Mouse (Mus musculus): Measurements from ENCODE around the gene Slitrk1. TPM values are rescaled to one million over a fixed set of nuclear protein-coding genes. Genes with fewer than 3 reads are reported as not detected.

Gene Slitrk1
- not detected in 2 replicates for total RNA-seq (2017)

DNA sequence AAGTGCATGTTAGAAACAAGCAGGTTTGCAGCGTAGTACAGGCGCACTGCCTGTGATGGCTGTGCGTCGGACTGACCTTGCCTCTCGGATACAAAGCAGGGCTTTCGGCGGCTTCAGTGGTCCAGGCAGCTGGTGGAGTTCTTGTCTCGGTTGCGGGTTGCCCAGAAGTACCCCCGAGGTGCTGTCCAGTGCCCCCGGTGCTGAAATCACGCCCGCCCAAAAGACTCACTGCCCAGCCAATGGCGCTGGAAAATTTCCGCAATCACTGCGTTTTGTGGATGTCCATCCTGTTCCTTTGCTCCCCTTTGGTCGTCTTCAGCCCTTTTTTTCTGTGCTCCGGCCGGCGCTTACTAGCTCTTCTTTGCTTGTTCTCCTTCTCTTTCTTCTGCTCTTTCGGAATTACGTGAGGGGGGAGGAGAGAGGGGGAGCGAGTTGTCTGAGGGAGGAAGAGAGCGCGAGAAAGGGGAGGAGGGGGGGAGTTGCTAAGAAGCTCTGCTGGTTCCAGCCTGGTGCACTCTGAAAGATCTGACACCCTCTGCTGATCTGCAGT, at the start of gene Slitrk1:
Gene Slitrk1 (minus strand): TSS at position 445 of the 550 bp plus-strand sequence.
- ATAC-seq (replicated peaks; ENCODE audit: low read depth, poor library complexity, severe bottlenecking): peak; percentile 54; the same call in 1 of the 2 replicates

DNA sequence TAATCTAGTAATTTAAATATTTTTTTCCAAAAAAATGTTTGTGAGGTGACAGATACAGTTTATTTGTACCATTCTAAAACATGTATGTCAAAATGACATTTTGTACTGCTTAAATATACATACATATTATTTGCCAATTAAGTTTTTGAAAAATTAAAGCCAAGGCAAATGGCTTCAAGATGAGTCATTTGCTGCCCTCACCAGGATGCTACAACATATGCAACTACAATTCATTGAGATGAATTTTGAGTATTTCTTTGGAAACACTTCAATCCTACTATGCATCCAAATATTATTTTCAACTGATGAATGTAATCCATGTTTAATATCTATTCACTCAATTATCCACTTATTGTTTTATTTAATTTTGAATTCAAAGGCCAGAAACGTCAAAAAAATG, 21.8 kb upstream of the Slitrk1 start:
- no peak for ATAC-seq (replicated peaks; ENCODE audit: low read depth, poor library complexity, severe bottlenecking)

DNA sequence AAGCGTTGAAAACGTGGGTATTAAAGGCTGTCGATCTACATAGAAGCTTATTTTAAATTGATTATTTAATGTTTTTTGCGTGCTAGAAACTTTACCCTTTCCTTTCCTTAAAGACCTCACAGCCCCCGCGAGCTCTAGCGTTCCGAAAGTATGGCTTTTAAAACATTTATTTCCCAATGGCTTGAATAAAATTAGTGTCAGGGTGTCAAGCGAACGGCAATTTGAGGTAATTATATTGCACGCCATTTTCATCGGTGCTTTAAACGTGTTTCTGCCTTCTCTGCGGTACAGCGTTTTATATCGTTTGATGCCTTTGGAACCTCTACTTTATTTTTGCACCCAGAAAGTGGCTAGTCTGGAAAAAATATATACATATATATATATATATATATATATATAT, 378 bp upstream of the Slitrk1 start:
- ATAC-seq (replicated peaks; ENCODE audit: low read depth, poor library complexity, severe bottlenecking): no peak

DNA sequence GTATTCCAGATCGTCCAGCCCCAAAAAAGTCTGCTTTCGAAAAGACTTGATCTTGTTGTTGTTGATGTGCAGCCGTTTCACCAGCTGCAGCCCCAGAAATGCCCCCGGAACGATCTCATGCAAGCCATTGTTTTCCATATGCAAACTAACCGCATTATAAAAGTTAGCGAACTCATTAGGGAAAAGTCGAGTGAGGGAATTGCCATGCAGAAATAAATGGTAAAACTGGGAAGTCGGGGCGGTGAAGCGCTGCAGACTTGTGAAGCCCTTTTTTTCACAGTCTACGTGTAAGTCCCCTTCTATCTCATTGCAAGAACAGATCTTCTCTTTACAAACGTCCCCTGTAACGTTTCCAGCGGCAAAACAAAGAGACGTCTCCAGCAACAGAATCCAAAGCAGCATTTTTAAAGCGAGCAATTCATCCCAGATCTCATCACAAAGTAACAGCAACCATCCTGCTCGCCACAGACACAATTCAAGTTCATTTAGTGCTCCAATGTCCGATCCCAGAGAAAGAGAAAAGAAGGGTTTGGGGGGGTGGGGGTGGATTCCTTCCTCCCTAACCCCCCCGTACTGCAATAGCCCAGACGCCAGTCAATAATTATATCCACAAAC, 975 bp downstream of the Slitrk1 start:
- ATAC-seq (replicated peaks; ENCODE audit: low read depth, poor library complexity, severe bottlenecking): no peak

DNA sequence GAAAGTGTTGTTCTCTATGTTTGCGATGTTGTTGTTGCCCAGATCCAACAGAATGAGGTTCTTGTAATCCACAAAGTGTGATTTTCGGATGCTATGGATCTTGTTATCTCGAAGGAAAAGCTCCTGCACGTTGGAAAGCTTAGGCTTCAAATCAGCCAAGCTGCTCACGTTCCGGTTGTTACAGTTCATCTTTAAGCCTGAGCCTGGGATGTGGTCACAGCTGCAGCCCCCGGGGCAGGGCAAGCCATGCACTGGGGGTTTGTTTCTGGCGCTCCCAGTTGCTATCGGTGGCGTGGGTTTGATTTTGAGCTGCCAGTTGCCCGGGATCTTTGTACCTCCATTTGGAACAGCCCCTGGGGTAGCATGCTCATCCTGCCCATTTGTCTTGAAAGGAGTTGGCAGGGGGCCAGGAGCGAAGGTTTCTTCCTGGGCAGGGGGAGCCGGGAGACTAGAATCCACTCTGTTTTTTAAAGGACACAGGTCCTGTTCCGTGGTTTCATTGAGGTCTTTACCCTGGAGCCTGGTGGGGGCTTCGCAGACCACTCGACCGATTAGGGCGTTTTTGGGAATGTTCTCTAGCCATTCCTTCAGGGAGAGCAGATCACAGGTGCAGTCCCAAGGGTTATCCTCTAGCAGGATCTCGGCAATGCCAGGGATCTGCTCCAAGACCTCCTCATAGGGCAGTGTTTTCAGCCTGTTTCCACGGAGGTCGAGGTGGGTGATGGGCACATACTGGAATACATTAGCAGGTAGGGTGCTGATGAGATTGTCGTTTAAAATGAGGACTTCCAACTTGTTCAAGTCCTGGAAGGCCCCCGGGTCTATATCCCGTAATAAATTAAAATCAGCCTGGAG, 1.7 kb downstream of the Slitrk1 start:
- no peak for ATAC-seq (replicated peaks; ENCODE audit: low read depth, poor library complexity, severe bottlenecking)

DNA sequence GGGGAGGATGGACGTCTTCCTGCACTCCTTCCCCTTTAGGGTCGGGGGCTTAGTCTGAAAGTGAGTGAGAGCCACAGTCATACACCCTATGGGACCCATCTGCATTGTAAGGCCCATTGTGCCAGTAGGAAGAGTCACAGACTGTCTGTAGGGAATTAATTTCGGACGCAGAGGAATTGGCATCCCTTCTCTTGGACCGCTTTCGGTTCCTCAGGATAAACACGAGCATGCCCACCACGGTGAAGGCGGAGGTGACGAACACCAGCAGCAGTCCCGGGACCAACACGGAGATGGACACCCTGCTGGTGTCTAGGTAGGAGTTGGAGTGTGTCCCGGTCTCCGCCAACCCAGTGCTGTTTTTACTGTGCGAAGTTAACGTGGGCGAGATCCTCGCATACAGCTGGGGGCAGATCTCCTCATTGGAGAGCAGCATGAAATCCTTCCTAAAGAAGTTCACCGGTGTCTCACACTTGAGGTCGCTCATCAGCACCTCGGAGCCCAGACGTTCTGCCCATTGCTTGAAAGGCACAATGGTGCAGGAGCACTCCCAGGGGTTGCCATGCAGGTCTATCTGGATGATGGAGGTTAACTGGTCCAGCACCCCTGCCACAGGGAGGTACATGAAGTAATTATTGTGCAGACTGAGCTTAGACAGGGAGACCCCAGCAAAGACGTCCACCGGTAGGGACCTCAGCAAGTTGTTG, 2.7 kb downstream of the Slitrk1 start:
- ATAC-seq (replicated peaks; ENCODE audit: low read depth, poor library complexity, severe bottlenecking): no peak

DNA sequence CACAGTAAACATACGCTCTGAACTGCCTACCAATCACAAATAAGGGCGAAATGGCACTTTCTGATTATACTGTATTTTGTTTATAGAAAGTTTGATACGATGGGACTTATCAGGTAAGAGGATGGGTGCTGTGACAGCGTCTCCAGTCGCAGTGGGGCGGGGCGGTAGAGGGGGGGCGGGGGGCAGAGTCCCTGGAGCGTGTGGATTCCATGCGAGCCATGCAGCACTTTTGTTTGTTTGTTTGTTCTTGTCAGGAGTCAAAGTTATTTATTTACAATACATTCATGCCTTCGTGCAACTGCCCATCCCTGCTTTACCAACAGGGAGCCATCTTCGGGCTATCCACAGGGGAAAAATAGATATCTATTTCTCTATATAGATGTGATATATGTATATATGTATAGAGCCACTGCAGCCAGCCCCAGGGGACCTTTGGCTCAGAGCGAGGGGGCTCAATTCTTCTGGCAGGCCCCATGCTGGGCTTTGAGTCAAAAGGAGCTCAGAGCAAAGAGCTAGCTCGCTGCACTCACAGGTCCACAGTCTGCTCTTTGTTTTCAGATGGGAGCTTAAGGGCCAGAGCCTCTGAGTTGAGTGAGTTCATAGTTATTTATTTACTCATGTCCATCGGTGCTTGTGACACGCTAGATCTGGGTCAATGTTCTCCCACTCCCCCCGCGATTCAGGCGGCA, 3.4 kb downstream of the Slitrk1 start:
- no peak for ATAC-seq (replicated peaks; ENCODE audit: low read depth, poor library complexity, severe bottlenecking)

DNA sequence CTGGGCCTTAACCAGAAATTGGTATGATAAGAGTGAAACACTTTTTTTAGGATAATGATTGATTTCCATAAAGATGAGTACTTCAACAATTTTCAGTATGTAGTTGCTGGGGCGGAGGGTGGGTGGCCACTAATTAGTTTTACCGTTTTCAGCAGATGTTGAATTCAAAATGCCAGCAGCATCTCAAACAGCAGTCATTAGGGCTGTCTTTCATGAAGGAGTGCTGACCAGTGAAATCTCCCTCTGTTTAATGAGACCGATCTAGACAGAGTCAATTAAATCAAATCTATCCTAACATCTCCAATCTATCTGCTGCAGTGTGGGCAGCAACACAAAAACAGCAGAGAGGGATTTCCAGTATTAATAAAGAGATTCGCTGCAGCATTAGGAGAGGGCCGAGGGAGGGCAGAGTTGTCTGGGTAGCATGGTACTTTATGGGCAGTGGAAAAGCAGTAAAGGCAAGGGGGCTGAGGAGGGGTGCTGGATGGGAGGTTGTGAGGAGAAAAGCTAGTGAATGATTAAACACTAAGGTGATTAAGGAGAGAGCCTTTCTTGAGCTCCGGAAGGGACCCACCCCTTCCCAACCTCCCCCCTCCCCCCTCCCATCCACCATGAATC, 4.5 kb downstream of the Slitrk1 start:
- no peak for ATAC-seq (replicated peaks; ENCODE audit: low read depth, poor library complexity, severe bottlenecking)

DNA sequence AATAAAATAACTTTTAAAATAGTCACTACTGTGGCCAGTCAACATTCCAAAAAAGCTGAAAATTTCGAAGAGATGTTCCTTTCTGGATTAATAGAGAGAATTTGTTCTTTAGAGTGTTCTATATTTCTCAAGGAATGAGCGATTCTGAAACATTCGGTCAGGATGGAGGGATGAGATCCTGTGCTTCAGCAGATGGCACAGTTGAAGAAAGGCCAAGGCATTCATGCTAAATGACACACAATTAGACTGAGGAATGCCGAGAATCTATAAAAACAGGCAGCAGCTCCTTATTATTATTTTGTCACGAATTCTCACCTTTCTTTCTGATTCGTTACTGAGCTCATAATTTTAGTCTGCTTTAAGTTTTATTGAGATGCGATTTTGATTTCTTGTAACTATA, 15.4 kb downstream of the Slitrk1 start:
- no peak for ATAC-seq (replicated peaks; ENCODE audit: low read depth, poor library complexity, severe bottlenecking)

DNA sequence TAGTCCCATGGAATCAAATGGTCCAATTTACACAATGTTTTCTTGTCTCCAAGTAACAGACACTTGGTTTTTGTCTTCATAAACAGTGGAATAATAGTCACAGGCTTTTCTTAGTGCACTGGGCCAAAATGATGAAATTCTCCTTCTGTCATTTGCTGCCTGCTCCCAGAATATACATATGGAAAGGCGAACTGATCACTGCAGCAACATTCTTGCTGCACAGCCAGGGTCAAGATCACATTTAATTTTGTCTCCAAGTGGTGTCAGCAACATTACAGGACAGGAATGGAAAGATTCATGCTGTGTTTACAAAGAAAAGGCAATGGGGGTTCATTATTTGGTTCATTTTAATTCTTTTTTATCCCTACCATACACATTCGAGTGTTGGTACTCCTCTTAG, 18.5 kb downstream of the Slitrk1 start:
- ATAC-seq (replicated peaks; ENCODE audit: low read depth, poor library complexity, severe bottlenecking): no peak

DNA sequence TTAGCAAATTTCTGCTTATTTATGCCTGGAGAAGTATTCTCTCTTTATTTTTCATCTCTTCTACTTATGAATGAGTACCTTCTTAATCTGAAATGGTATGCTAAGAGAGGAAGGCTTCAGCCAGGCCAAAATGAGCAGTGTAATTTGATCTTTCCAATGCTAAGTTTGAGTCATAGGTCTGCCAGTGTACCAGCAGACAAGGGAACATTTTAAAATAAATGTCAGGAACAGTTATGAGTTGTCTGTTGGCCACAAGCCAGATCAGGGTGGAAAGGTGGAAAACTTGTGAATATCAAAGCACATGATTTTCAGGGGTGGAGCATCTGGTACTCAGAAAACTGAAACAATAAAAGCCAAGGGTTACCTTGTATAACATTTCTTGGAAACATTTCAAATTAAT, 46.1 kb downstream of the Slitrk1 start:
- no peak for ATAC-seq (replicated peaks; ENCODE audit: low read depth, poor library complexity, severe bottlenecking)

DNA sequence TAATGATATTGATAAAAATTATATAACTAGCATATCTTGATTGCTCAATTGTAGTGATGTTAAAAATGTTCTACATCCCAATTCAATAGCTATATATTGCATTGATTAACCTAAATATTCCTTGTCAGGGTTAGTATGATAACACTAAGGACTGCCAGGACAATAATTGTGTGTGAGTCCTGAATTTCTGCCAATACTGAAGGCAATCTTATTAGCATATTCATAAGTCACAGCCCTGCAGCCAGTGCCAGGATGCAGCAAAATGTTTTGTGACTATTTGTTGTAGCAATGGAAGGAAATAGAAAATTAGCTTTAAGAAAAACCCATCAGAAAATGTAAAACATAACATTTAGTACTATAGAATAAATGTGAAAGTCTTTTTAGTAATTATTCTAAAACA, 49.3 kb downstream of the Slitrk1 start:
- no peak for ATAC-seq (replicated peaks; ENCODE audit: low read depth, poor library complexity, severe bottlenecking)

DNA sequence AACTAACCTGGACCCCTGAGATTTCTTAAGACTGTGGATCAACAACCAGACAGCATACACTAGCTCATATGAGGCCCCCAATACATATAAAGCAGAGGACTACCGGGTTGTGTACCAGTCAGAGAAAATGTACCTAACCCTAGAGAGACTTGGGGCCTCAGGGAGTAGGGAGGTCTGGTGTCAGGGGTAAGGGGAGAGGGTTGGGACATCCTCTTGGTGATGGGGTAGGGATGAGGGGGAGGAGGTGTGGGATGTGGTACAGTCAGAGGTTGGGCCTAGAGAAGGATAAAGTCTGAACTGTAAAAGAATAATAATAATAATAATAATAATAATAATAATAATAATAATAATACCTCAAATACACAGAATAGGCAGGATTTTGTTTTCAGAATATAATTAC, 54.6 kb downstream of the Slitrk1 start:
- ATAC-seq (replicated peaks; ENCODE audit: low read depth, poor library complexity, severe bottlenecking): no peak
